Mouse (Mus musculus) cerebellum, postnatal 4 days (tissue): ENCODE measurements around the gene Rtkn2.

Experiments
- DNase-seq, 2 experiments: peaks; one replicate each; pipeline ENCODE4 v3.0.0; 2022; ENCODE audit warnings: low spot score in 2 of 2, mixed read lengths in 1 of 2

The Rtkn2 gene

GRCm38 (mm10) chr10:68039641-68040205 is 60.4 kb downstream of the Rtkn2 start:
- no peak for DNase-seq

- DNase-seq = no peak
Observed at GRCm38 (mm10) chr10:68040394-68040793, 61.0 kb downstream of the Rtkn2 start.

- DNase-seq = no peak
Observed at GRCm38 (mm10) chr10:68043973-68044372, 64.6 kb downstream of the Rtkn2 start.

- no peak for DNase-seq
Observed at GRCm38 (mm10) chr10:68044864-68045263, 65.5 kb downstream of the Rtkn2 start.

GRCm38 (mm10) chr10:68048641-68049305 is 69.4 kb downstream of the Rtkn2 start:
- DNase-seq = no peak

- no peak for DNase-seq
Observed at GRCm38 (mm10) chr10:68050882-68051281, 71.5 kb downstream of the Rtkn2 start.

- DNase-seq = no peak
Observed at GRCm38 (mm10) chr10:68051316-68051933, 72.1 kb downstream of the Rtkn2 start.

GRCm38 (mm10) chr10:68052307-68052706 is 72.9 kb downstream of the Rtkn2 start:
- no peak for DNase-seq

- no peak for DNase-seq
Observed at GRCm38 (mm10) chr10:68054131-68054530, 74.8 kb downstream of the Rtkn2 start.

- no peak for DNase-seq
Observed at GRCm38 (mm10) chr10:68054706-68055105, 75.3 kb downstream of the Rtkn2 start.

GRCm38 (mm10) chr10:68057841-68058240 is 78.5 kb downstream of the Rtkn2 start:
- DNase-seq = no peak

GRCm38 (mm10) chr10:68058378-68058777 is 79.0 kb downstream of the Rtkn2 start:
- DNase-seq = no peak

GRCm38 (mm10) chr10:68060590-68061248 is 81.3 kb downstream of the Rtkn2 start:
- no peak for DNase-seq

GRCm38 (mm10) chr10:68061249-68061615 is 81.9 kb downstream of the Rtkn2 start:
- DNase-seq = no peak

- no peak for DNase-seq
Observed at GRCm38 (mm10) chr10:68063806-68064545, 84.6 kb downstream of the Rtkn2 start.

GRCm38 (mm10) chr10:68064571-68064970 is 85.2 kb downstream of the Rtkn2 start:
- DNase-seq = no peak

- no peak for DNase-seq
Observed at GRCm38 (mm10) chr10:68066173-68066572, 86.8 kb downstream of the Rtkn2 start.

- DNase-seq = no peak
Observed at GRCm38 (mm10) chr10:68067961-68068360, 88.6 kb downstream of the Rtkn2 start.

- DNase-seq = no peak
Observed at GRCm38 (mm10) chr10:68068426-68068825, 89.1 kb downstream of the Rtkn2 start.

GRCm38 (mm10) chr10:68071041-68071440 is 91.7 kb downstream of the Rtkn2 start:
- DNase-seq = no peak

GRCm38 (mm10) chr10:68072626-68073025 is 93.3 kb downstream of the Rtkn2 start:
- DNase-seq = no peak

- no peak for DNase-seq
Observed at GRCm38 (mm10) chr10:68074291-68074690, 94.9 kb downstream of the Rtkn2 start.
